Mouse (Mus musculus) lung, postnatal 14 days (tissue): ENCODE data around the gene Aig1.

Experiments used
- DNase-seq: peaks from one replicate; pipeline ENCODE4 v3.0.0; 2021

Aig1 gene

GRCm38 (mm10) chr10:13844864-13845263 is 23.9 kb downstream of the Aig1 start:
- no peak for DNase-seq

- DNase-seq = no peak
Observed at GRCm38 (mm10) chr10:13843746-13844145, 25.0 kb downstream of the Aig1 start.

- DNase-seq = no peak
Observed at GRCm38 (mm10) chr10:13842855-13843254, 25.9 kb downstream of the Aig1 start.

GRCm38 (mm10) chr10:13838511-13839126 is 30.2 kb downstream of the Aig1 start:
- DNase-seq = no peak

GRCm38 (mm10) chr10:13837709-13838456 is 30.9 kb downstream of the Aig1 start:
- DNase-seq = no peak

DNA sequence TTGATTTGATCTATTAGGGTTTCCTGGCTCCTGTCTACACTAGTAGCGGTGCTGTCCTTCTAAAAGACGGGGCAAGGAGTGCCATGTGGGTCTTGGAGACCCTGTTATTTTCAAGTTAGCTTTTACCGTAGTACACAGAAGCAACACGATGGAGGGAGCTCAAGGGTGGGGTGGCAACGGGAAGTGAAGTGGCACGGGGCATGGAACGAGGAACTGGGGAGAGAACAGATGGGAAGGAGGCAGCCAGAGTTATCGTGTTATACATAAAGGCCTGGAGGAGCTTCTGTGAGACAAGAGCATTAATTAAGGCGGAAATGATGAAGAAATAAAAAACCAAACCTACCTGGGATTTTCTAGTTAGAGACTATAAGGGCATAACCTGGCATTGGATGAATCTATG is 31.8 kb downstream of the Aig1 start:
- no peak for DNase-seq

- DNase-seq = no peak
Observed at GRCm38 (mm10) chr10:13835737-13836475, 32.9 kb downstream of the Aig1 start.

DNA sequence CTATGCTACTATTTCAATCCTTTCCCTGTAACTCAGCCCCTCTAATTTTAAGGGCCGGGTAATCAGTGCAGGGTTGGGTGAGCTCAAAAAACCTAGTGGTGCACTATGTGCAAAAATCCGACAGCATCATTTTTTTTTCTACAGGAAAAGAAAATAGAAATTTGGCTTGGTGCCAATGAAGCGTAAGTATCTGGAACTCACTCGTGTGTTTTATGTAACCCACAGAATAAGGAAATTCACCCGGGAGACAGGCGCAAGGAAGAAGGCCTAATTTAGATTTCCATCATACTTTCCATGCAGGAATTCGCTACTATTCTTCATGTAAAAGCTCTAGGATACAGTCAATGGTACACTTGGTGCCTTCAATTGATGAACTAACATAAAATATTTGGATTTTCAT is 34.7 kb downstream of the Aig1 start:
- no peak for DNase-seq

GRCm38 (mm10) chr10:13833066-13833566 is 35.7 kb downstream of the Aig1 start:
- no peak for DNase-seq

DNA sequence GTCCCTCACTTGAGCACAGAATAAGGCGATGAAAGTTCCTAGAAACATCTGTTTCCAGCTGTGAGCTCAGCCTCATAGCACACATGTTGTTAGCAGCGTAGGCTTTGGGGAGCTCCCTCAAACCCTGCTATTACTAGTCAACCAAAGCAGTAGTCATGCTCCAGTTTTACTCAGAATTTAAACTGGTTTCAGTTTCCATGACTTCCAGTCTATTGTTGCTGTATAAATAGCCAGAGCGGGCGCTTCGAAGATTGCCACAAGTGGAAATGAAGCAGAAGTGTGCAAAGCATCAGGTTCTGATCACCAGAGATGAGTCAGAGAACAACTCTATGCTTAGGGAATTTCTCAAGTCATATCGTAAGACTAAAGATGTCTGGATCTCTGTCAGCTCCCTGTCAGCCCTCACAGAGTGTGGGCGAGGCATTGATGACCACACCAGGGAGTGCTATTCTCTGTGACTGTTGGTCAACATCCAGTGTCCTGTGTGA is 36.2 kb downstream of the Aig1 start:
- peak; percentile 18 for DNase-seq

DNA sequence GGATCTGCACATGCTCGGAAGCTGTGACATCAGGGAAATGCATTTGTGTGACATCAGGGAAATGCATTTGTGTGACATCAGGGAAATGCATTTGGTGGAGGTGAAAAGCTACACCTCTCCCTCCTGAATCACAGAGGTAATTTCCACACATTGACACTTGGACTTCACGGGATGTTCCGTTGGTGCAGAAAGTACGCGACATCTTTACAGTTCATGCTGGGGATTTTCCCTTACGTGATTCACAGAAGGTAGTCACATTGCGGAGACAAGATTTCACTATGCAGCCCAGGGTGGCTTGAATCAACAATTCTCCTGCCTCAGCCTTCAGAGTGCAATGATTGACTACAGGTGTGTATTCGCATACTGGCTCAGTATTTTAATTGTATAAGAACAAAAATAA is 41.6 kb downstream of the Aig1 start:
- DNase-seq = no peak

DNA sequence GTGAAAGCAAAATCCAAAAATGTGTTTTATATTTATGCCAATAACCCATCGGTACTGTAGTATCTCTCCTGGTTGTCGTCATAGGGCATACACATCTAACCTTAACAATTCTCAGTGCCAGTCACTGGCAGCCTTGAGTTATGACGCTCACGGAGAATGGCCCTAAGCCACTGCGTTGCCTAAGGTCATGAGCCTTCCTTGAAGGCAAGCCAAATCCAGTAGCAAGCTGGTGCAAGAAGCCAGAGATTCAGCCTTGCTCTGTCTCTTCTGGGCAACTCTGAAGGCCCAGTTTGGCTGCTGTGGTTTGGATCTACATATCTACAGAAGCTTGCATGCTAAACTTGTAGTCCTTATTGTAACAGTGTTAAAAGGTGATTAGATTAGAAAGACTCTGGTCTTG is 55.2 kb downstream of the Aig1 start:
- DNase-seq = no peak

- DNase-seq = no peak
Observed at GRCm38 (mm10) chr10:13808291-13808690, 60.5 kb downstream of the Aig1 start.

- DNase-seq = no peak
Observed at GRCm38 (mm10) chr10:13806806-13807205, 62.0 kb downstream of the Aig1 start.

DNA sequence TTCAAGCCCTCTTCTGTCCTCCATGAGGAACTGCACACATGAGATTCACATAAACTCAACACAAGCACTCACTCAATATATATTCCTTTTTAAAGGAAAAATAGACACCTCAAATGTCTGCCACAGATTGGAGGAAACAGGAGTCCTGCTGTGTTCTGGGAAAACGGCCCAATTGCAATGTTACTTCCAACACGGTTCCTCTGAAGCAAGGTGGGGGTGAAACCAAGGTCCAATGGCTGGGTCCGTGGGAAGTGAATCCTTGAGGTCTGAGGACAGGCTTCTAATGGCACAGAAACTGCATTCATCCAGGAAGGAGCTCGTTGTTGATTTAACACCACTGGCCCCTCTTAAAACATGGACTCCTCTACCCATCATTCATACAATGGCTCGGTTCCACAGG is 67.5 kb downstream of the Aig1 start:
- DNase-seq = no peak

- DNase-seq = no peak
Observed at GRCm38 (mm10) chr10:13793458-13793857, 75.3 kb downstream of the Aig1 start.

GRCm38 (mm10) chr10:13792788-13793187 is 76.0 kb downstream of the Aig1 start:
- DNase-seq = no peak

- DNase-seq = no peak
Observed at GRCm38 (mm10) chr10:13789604-13790003, 79.2 kb downstream of the Aig1 start.

DNA sequence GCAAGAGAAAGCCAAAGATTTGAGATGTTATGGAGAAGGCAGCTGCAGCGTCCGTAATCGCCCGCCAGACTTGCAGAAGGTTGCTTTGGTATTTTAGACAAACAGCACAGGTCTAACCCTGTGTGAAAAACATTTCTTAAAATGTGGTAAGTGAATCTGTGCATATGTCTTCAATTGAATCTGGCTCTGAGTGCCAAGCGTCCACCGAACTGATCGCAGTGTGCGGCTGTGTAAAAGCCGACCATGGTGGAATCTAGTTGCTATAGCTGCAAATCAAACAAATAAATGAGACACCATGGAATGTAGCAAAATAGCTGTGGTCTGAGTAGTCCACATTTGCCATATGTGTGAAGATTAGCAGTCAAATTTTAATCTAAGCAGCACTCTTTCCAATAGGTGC is 80.7 kb downstream of the Aig1 start:
- no peak for DNase-seq

DNA sequence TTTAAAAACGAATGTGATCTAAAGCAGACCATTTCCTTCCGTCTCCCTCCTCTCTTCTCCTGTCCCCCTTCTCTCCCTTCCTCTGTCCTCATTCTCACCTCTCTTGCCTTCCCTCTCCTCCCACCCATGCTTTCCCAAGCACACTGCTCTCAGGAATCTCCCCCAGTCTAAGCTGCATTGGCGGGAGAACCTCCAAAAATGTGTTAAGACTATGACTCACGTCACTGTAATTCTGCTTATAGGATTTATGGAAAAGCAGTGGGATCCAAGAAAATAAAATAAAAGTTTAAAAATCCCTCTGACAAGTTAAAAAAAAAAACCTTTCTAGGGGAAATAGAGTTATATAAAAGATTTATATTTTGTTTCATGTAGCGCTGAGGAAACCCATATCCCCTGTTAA is 86.0 kb downstream of the Aig1 start:
- no peak for DNase-seq

GRCm38 (mm10) chr10:13782235-13782757 is 86.5 kb downstream of the Aig1 start:
- no peak for DNase-seq

GRCm38 (mm10) chr10:13776014-13776413 is 92.8 kb downstream of the Aig1 start:
- no peak for DNase-seq

DNA sequence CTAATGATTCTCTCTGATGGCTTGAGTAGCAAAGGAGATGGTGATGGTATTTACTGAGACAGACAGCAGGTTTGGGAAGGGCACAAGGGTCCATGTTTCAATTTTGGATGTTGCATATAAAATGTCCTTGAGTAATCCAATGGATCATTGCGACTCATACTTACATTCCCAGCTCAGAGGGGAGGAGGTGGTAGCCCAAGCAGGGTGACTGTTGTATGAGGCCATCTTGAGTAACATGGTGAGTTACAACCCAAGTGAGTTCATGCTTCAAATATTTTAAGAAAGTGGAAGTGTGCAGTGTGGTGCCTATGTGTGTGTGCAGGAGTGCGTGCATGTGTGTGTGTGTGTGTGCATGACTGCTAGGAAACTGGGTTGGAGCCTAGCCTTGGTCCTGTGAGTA is 93.4 kb downstream of the Aig1 start:
- no peak for DNase-seq
